Mouse (Mus musculus): ENCODE data around the gene Wdr45b. TPM values are rescaled to one million over a fixed set of nuclear protein-coding genes. Genes with fewer than 3 reads are reported as not detected.
A peak's percentile ranks its signal among the peaks of the same experiment; 100 is the strongest.

The Wdr45b gene
- 100 and 103 TPM in 2 replicates for polyA plus RNA-seq (2016; fragmentation: Nextera tagmentation; extraction: Ambion mirVana)

DNA sequence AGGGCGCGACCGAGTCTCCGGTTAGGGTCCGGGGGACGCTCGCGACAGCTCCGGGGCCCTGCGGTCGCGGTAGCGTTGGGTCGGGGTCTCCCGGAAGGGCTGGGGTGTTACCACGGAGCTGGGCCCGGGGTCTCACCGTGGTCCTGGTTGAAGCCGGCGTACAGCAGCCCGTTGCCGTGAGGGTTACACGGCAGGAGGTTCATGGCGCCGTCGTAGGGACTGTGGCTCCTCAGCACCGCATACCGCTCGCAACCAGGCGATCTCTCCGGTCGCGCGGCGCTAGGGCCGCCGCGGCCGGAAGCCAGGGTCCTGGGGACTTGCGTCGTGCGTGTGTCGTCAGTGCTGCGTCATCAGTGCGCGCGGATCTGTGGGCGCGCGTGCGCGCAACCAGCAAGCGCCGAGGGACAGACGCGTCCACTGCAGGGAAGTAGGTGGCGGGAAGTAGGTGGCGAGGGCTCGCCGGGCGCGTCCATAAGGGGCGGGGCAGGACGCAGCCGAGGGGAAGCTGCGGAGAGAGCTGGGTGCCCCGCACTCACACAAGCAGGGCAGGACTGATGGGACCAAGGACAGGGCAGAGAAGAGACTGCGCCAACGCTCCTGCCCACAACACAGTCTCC lies at the start of gene Wdr45b:
TSS of gene Wdr45b (minus strand) at position 355 of the 617 bp plus-strand sequence.
- DNase-seq (ENCODE audit: low spot score) = peak; percentile 97
- Histone ChIP-seq H3K9me3 (replicated peaks) (no peaks in the 10 kb centered on the region), H3K4me3 (peak within 1 kb of the TSS; percentile 99), H3K27ac (replicated peaks) (peak within 1 kb of the TSS; percentile 92), H3K4me1 (peaks cover 22% of the 10 kb centered on the region), H3K27me3 (ENCODE audit: low read depth, poor library complexity, severe bottlenecking) (no peaks in the 10 kb centered on the region), H3K36me3 (peaks cover 16% of the 10 kb centered on the region)
- WGBS = under 1% methylated on average over 68 of the region's 69 CpGs

DNA sequence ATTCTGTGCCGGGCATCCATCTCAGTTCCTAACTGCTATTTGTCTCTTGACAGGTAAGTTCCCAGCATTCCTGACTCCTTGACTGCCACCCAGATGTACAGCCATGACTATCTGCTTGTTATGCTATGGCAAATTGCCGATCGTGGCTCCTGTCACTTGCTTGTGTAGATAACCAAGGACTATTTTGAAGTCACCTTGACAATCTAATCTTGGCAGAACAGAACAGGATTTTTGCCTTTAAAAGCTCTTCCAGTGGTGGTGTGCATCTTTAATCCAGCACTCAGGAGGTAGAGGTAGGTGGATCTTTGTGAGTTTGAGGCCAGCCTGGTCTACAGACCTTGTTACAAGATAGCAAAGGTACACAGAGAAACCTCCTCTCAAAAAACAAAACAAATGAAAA lies 38.2 kb upstream of the Wdr45b start:
- Histone ChIP-seq H3K4me1 (peaks cover 14% of the 10 kb centered on the region), H3K27ac (replicated peaks) (no peak overlapping the region), H3K27me3 (ENCODE audit: low read depth, poor library complexity, severe bottlenecking) (peaks cover 8% of the 10 kb centered on the region), H3K4me3 (no peak overlapping the region), H3K36me3 (no peaks in the 10 kb centered on the region), H3K9me3 (replicated peaks) (no peaks in the 10 kb centered on the region)
- DNase-seq (ENCODE audit: low spot score) = no peak
- WGBS = 91% methylated on average over 3 of the region's 3 CpGs

DNA sequence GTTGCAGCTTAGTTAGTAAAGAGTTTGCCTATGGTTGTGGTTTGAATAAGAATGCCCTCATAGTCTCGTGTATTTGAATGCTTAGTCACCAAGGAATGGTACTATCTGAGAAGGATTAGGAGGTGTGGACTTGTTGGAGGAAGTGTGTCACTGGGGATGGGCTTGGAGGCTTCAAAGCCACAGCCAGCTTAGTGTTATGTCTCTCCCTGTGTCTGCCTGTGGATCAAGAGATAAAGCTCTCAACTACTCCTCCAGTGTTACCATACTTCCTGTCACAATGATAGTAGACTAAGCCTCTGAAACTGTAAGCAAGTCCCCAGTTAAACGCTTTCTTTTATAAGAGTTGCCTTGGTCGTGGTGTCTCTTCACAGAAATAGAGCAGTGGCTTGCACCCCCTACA lies 36.5 kb upstream of the Wdr45b start:
- DNase-seq (ENCODE audit: low spot score) = no peak
- WGBS = 73% methylated on average over 3 of the region's 3 CpGs
- peaks cover 21% of the 10 kb centered on the region for H3K4me1 ChIP-seq
- H3K36me3 ChIP-seq = no peaks in the 10 kb centered on the region
- H3K27ac ChIP-seq (replicated peaks) = no peak overlapping the region
- no peak overlapping the region for H3K4me3 ChIP-seq
- peaks cover 24% of the 10 kb centered on the region for H3K27me3 ChIP-seq (ENCODE audit: low read depth, poor library complexity, severe bottlenecking)
- H3K9me3 ChIP-seq (replicated peaks) = no peaks in the 10 kb centered on the region

DNA sequence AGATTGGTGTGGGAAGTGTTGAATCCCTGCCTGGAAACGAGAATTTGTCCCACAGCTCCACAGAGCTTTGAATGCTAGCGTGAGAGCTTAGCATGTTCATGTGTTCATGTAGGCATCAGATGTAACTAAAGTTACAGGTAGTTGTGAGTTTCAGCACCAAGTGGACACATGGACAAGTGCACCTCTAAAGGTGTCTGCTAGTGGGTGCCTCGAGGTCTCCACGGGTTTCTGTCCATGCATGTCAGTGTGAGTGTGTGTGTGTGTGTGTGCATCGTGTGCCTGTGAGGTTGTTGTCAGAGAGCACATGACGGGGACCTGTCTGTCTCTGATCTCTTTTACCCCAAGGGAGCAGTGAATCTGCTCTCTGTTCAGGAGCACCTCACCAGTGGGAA lies 34.3 kb upstream of the Wdr45b start:
- Histone ChIP-seq H3K4me3 (peak overlapping the region; percentile 75), H3K4me1 (peaks cover 21% of the 10 kb centered on the region), H3K27ac (replicated peaks) (no peak overlapping the region), H3K36me3 (no peaks in the 10 kb centered on the region), H3K27me3 (ENCODE audit: low read depth, poor library complexity, severe bottlenecking) (peaks cover 24% of the 10 kb centered on the region), H3K9me3 (replicated peaks) (no peaks in the 10 kb centered on the region)
- 16% methylated on average over 6 of the region's 6 CpGs for WGBS
- DNase-seq (ENCODE audit: low spot score) = no peak

DNA sequence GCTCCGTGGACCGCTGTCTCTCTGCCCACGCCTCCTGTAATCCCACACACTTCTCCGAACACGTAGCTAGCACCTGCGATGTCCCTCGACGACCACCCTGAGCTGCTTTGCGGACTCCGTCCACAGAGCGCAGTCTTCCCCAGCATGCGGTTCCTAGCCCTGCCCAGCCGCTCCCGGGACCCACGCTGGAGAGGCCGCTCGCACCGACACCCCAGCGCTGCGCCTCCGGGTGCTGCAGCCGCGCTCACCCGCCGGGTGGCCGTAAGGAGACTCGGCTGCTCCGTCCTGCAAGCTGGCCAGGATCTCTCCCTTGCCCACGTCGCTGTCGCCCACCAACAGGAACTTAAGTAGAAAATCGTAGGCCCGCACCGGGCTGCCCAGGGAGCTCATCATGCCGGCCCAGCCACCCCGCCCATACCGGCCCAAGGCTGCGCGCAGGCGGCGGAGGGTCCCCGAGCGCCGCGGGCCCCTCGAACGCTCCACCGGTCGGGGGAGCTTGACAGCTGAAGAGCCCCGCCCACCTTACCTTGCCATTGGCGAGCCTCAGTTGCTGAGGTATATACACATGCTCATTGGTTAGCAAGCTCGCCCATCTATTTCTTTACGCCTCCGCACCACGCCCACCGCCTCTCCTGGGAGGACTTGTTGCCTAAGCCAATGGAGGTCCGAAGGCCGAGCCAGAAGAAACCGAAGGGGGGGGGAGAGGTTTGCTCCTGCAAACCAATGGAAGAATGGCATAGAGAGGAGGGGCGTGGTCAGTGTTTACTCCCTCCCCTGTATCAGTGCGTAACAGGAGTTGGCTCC lies 33.7 kb upstream of the Wdr45b start, which contains the start of gene Rab40b:
TSS of gene Rab40b (minus strand) at position 502 of the 804 bp plus-strand sequence.
- Histone ChIP-seq H3K9me3 (replicated peaks) (no peaks in the 10 kb centered on the region), H3K27ac (replicated peaks) (peak within 1 kb of the TSS; percentile 68), H3K4me3 (peak within 1 kb of the TSS; percentile 75), H3K36me3 (no peaks in the 10 kb centered on the region), H3K4me1 (peaks cover 21% of the 10 kb centered on the region), H3K27me3 (ENCODE audit: low read depth, poor library complexity, severe bottlenecking) (peaks cover 24% of the 10 kb centered on the region)
- WGBS = 1% methylated on average over 61 of the region's 61 CpGs
- DNase-seq (ENCODE audit: low spot score) = peak; percentile 95

DNA sequence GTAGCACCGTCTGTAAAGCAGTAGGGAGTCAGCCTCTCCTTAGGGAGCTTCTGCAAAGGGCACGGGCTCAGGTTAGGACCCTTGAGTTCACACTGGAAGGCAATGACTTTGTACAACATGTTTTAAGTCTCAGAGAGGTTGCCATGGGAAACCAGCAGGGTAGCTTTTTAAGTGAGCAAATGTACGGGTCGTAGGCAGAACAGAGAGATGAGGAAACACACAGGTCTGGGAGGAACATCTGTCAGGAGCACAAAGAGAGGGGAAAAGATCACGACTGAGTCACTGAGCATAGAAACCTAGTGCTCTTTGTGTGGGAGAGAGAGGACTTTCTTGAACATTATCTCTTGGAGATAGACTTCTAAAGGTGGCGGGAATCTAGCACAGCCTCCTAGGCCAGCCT lies 26.0 kb upstream of the Wdr45b start:
- H3K4me3 ChIP-seq = no peak overlapping the region
- peaks cover 9% of the 10 kb centered on the region for H3K4me1 ChIP-seq
- no peak for DNase-seq (ENCODE audit: low spot score)
- H3K27me3 ChIP-seq (ENCODE audit: low read depth, poor library complexity, severe bottlenecking) = no peaks in the 10 kb centered on the region
- no peak overlapping the region for H3K27ac ChIP-seq (replicated peaks)
- 0 out of 2 replicates have a peak, but pooled peaks cover 7% of the 10 kb centered on the region for H3K9me3 ChIP-seq (replicated peaks)
- WGBS = 42% methylated on average over 6 of the region's 6 CpGs
- no peaks in the 10 kb centered on the region for H3K36me3 ChIP-seq

DNA sequence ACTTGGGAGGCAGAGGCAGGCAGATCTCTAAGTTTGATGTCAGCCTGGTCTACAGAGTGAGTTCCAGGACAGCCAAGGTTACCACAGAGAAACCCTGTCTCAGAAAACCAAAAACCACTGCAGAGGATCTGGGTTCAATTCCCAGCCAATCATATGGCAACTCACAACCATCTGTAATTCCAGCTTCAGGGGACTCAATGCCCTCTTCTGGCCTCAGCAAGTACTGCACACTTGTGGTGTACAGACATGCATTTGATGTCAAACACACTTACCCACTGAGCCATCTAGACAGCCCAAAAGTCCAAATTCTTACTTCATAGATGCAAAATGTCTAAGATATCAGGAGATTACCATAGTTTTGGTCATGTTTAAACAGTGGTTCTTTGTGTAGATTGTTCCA lies 24.4 kb upstream of the Wdr45b start:
- Histone ChIP-seq H3K27me3 (ENCODE audit: low read depth, poor library complexity, severe bottlenecking) (no peaks in the 10 kb centered on the region), H3K36me3 (no peaks in the 10 kb centered on the region), H3K27ac (replicated peaks) (no peak overlapping the region), H3K9me3 (replicated peaks) (0 out of 2 replicates have a peak, but pooled peaks cover 7% of the 10 kb centered on the region), H3K4me3 (no peak overlapping the region), H3K4me1 (peaks cover 9% of the 10 kb centered on the region)
- DNase-seq (ENCODE audit: low spot score) = no peak

DNA sequence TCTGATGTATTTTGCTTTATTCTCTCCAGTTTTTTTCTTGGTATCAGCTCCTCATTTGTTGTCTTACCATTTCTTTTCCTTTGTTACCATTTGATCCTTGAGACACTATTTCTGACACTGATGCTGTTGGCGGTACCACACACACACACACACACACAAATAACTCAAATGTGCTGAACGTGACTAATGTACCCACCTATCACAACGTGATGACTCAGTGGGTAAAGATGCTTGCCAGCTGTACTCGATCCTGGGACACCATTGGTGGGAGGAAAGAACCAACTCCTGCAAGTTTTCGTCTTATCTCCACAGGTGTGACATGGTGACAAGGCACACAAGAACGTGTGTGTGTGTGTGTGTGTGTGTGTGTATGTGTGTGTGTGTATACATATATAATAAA lies 19.1 kb upstream of the Wdr45b start:
- H3K36me3 ChIP-seq = no peaks in the 10 kb centered on the region
- no peaks in the 10 kb centered on the region for H3K9me3 ChIP-seq (replicated peaks)
- H3K4me3 ChIP-seq = no peak overlapping the region
- no peaks in the 10 kb centered on the region for H3K27me3 ChIP-seq (ENCODE audit: low read depth, poor library complexity, severe bottlenecking)
- DNase-seq (ENCODE audit: low spot score) = no peak
- 77% methylated on average over 6 of the region's 6 CpGs for WGBS
- H3K4me1 ChIP-seq = no peaks in the 10 kb centered on the region
- H3K27ac ChIP-seq (replicated peaks) = no peak overlapping the region

DNA sequence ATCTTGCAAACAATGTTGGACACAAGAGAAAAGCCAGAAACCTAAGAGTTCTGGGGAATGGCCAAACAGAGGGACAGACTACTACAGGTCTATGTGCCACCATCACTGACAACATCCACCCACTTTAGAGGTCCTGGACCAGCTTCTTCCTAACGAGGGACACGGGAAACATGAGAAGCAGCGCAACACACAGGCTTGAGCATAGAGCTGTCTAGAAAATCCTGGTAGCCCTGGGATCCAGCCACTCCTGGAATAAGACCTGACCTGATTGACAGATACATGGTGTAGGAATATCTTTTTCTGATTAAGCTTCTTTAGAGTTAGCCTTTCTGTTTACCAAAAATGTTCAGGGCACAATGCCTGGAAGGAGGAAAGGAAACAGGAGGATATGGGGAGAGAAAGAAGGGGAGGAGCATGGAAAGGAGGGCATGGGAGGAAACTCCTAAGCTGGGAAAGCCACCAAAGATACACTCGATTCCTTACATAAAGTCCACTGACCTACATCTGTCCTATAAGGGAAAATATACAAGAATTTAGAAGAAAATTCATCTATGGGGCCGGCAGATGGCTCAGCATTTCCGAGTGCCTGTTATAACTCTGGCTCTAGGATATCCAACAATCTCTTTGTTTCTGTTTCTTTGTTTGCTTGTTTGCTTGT lies 16.2 kb upstream of the Wdr45b start:
- 81% methylated on average over 6 of the region's 6 CpGs for WGBS
- Histone ChIP-seq H3K4me3 (no peak overlapping the region), H3K27ac (replicated peaks) (no peak overlapping the region), H3K36me3 (no peaks in the 10 kb centered on the region), H3K27me3 (ENCODE audit: low read depth, poor library complexity, severe bottlenecking) (no peaks in the 10 kb centered on the region), H3K4me1 (no peaks in the 10 kb centered on the region), H3K9me3 (replicated peaks) (no peaks in the 10 kb centered on the region)
- DNase-seq (ENCODE audit: low spot score) = no peak

DNA sequence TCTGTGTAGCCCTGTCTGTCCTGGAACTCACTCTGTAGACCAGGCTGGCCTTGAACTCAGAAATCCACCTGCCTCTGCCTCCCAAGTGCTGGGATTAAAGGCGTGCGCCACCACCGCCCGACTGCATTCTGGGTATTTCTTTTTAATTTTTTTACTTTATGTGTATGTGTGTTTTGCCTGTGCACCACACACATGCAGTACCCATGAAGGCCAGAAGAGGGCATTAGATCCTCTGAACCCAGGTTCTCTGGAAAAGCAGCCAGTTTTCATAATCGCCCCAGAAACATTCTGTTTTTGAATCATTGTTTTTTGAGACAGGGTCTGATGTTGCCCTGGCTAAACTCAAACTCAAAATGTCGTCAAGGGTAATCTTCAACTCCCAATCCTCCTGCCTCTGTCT lies 15.4 kb upstream of the Wdr45b start:
- no peaks in the 10 kb centered on the region for H3K36me3 ChIP-seq

DNA sequence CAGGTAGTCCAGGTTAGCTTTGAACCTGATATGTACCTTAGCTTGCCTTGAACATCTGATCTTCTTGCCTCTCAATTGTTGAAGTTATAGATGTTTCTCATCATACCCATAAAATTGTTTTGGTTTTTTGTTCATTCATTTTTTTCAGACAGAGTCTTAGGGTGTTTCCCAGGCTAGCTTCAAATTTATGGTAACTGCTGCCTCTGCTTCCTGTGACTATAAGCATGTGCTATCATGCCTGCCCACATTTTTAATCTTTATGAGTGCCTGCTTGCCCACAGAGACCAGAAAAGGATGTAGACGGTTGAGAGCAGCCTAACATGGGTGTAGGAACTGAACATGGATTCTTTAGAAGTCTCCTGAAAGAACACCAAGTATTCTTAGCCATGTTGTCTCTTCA lies 14.5 kb upstream of the Wdr45b start:
- no peaks in the 10 kb centered on the region for H3K4me1 ChIP-seq
- no peaks in the 10 kb centered on the region for H3K36me3 ChIP-seq
- WGBS = 86% methylated on average over 1 of the region's 1 CpGs
- H3K27ac ChIP-seq (replicated peaks) = no peak overlapping the region
- no peaks in the 10 kb centered on the region for H3K9me3 ChIP-seq (replicated peaks)
- no peak for DNase-seq (ENCODE audit: low spot score)
- H3K27me3 ChIP-seq (ENCODE audit: low read depth, poor library complexity, severe bottlenecking) = no peaks in the 10 kb centered on the region
- H3K4me3 ChIP-seq = no peak overlapping the region

More for the DNA sequence above, 15.4 kb upstream of the Wdr45b start:
- no peak overlapping the region for H3K4me3 ChIP-seq
- H3K4me1 ChIP-seq = no peaks in the 10 kb centered on the region
- DNase-seq (ENCODE audit: low spot score) = peak; percentile 38
- no peaks in the 10 kb centered on the region for H3K27me3 ChIP-seq (ENCODE audit: low read depth, poor library complexity, severe bottlenecking)
- 58% methylated on average over 6 of the region's 6 CpGs for WGBS
- no peaks in the 10 kb centered on the region for H3K9me3 ChIP-seq (replicated peaks)
- H3K27ac ChIP-seq (replicated peaks) = no peak overlapping the region

DNA sequence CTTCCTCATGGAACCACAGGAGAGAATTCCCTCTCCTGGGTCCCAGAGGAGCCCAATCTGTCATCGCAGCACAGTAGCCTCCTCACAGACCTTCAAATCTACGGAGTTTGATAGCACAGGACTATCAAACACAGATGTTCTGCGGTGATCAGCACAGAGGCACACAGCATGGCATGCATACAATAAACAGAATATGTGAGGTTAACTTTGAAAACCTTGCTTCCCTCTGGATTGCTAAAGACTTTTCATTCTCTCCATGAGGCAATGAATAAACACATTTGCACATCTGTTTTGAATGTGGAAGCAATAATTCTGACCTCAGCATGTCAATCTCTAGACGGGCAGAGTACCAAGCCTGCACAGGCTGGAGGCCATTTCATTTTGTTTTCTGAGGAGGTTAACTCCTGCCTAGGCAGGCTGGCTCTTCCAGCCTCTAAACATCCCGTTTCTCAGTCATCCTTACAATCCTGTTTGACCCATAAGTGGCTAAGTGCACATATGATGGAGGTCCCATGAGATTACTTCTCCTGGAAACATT lies 13.0 kb upstream of the Wdr45b start:
- Histone ChIP-seq H3K27me3 (ENCODE audit: low read depth, poor library complexity, severe bottlenecking) (no peaks in the 10 kb centered on the region), H3K9me3 (replicated peaks) (no peaks in the 10 kb centered on the region), H3K27ac (replicated peaks) (no peak overlapping the region), H3K4me3 (no peak overlapping the region), H3K36me3 (no peaks in the 10 kb centered on the region), H3K4me1 (no peaks in the 10 kb centered on the region)
- no peak for DNase-seq (ENCODE audit: low spot score)
- WGBS = 77% methylated on average over 5 of the region's 5 CpGs
